Mouse (Mus musculus): ENCODE measurements around the gene Cmtm8.

Gene Cmtm8

DNA sequence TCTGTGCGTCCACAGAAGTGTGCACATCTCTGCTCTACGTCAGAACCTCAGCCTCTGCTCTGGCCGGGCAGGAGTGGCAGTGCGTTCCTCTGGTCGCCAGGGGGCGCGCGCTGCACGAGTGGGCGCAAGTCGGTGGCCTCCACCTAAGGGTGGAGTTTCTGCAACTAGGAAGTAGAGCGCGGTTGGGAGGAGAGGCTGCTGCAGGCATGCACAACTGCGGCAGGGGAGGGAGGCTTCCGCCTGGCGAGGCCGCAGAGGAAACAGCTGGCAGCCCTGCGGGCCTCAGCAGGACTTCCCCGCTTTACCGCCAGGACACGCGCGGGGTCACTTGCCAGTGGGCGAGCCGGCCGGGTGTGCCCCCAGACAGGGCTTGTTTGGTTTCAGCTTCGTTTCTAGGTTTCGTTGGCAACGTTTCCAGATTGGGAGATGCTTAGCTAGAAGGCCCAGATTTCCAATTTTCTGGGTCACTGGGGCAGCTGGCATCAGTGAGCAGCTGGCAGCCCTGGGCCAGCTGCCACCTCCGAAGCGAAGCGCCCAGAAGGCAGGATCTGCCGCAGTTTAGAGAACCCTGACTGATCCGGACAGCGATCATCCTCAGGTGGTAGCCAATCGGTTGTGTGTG lies 91.0 kb downstream of the Cmtm8 start:
- peak; percentile 91 for ATAC-seq (ENCODE audit: low TSS enrichment)

DNA sequence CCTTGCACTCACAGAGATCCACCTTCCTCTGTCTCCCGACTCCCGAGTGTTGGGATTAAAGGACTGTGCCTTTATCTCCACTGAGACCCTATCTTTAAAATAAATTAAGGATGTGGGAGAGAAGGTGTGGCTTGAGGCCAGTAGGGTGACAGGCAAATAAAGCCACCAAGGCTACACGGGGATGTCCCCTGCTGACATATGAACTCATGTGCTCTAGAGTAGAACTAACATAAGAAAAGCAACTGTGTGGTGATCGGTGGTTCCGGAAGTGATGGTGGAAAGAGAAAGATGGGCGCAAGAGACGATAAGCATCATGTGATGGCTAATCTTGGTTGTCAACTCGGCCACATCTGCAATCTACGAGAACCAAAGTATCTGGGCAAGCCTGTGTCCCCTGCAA lies 91.6 kb downstream of the Cmtm8 start:
- no peak for ATAC-seq (ENCODE audit: low TSS enrichment)

DNA sequence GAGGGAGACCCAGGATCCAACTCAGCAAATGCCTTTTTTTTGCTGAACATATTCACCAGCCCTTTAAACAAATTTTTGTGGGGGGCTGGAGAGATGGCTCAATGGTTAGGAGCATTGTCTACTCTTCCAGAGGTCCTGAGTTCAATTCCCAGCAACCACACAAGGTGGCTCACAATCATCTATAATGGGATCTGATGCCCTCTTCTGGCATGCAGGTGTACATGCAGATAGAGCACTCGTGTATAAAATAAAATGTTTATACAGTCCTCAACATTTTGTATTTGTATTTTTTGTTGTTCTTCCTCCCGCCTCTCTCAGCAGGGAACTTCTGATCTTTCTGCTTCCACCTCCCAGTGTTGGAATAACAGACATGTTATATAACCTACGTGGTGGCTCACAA lies 92.4 kb downstream of the Cmtm8 start:
- ATAC-seq (ENCODE audit: low TSS enrichment), result no peak

DNA sequence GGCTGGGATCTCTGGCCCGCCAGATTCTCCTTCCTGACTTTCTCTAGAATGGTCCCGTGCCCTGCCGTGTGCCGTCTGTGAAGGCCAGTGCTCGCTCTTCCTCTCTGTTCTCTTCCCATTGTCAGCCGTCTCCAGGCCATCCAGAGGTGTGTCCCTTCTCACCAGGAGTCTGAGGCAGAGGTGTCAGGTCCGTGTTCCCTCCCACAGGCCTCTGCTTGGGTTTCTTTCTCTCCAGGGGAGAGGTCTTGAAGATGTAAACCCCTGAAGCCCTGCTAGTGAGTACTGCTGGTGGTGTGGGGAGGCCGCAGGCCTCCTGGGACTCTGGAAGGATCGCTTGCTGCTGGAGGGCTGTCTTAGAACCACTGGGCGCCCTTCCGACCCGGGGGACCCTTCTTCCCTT lies 96.5 kb downstream of the Cmtm8 start:
- no peak for ATAC-seq (ENCODE audit: low TSS enrichment)

DNA sequence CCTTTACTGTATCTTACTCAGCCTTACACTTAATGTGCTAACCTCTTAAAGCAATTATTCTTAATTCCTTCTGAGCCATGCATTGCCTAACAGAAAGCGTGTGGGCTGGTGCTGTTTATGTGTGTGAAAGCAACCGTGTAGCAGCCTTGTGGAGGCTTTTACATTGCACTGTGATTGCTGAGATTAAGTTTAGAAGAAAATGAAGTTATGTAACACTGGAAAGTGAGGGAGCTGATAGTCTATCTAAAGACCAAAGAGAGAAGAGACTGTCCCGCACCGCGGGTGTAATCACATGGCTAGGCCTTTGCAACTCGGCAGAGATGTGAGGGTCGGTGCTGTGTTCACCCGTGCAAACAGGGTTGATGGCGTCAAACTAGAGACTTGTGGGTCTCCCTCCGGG lies 96.9 kb downstream of the Cmtm8 start:
- ATAC-seq (ENCODE audit: low TSS enrichment), result peak; percentile 80

DNA sequence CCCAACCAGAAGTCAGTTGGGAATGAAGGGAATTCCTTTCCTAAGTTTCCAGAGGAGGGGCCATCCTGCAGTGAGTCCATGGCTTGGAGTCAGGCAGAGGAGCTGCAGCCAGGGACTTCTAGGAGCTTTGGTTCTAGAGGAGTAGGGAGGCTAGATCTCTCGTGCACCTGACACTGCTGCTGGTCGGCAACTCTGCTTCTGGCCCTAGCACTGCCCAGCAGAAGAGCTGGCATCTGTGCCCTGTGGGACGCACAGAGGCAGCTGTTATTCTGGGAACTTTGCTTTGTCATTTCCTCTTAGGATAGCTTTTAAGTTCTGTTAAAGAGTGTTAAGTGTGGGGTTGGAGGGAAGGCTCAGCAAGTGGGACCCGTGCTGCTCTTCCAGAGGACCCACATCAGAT lies 98.3 kb downstream of the Cmtm8 start:
- ATAC-seq (ENCODE audit: low TSS enrichment), result no peak

DNA sequence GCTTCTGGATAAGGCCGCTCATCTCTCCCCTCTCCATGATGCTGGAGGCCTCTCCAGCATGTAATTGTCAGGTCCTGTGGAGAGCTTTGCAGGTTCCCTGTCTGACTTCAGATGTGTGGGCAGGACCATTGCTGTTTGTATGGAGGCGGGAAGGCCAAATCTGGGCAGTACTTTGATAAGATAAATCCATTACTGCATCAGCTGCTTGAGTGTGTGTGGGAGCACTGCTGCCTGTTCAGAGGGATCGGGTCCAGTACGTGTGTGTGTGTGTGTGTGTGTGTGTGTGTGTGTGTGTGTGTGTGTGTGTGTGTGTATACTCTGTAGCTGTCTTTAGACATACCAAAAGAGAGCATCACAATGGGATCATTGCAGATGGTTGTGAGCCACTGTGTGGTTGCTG lies 98.8 kb downstream of the Cmtm8 start:
- ATAC-seq (ENCODE audit: low TSS enrichment), result peak; percentile 13; the same call in 1 of the 2 replicates

DNA sequence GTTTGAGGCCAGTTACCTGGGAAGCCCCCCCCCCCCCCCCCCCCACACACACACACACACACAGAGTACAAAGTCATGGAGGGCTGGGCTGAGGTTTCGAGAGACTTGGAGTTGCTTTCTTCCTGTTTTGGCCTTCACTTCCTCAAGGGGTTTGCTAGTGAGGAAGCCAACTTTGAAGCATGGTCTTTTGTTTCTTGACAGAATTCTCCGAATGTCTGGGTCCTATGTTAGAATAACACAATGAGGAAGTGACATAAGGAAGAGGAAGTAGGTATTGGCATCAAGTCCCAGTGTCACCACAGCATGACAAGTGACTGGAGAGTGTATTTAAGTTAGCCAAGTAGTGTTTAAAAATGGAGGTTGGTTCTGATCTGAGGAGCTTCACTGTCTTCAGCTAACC lies 101.2 kb downstream of the Cmtm8 start:
- ATAC-seq (ENCODE audit: low TSS enrichment), result no peak

DNA sequence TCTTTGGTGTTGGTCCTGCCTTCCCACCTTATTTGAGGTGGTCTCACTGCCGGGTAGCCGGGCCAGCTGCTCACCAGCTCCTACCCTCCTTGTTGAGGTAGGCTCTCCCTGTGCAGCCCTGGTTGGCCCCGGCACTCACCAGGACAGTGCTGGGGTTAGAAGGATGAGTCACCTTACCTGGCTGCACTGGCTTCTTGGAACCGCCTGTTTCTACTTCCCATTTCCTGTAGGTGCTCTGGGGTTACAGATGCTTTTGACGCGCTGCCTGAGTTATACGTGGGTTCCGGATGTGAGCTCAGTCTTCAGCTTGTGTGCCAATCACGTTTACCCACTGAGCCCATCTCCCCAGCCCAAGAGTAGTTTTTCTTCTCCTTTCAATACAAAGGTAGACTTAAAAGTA lies 103.6 kb downstream of the Cmtm8 start:
- ATAC-seq (ENCODE audit: low TSS enrichment), result no peak

Measured in frontal cortex, adult (tissue).